Mouse (Mus musculus) lung, embryonic 16.5 days (tissue): ENCODE results near the gene Tmem164. TPM values are rescaled to one million over a fixed set of nuclear protein-coding genes. Genes with fewer than 3 reads are reported as not detected.

Experiments
- ATAC-seq: fragments of 200-750 bp; cut with Nextera tagmentation; 2 replicates; pipeline ENCODE4 v1.8.0; 2017; ENCODE audit warnings: low read depth, mild to moderate bottlenecking, moderate library complexity
- H3K27ac ChIP-seq: fragments of 300-500 bp; sonication (generic); 2 replicates; pipeline ENCODE4 v1.5.1; 2014; ENCODE audit warnings: mild to moderate bottlenecking, control low read depth, low read length
- H3K27me3 ChIP-seq: fragments of 300-500 bp; sonication (generic); 2 replicates; pipeline ENCODE4 v1.6.1; 2014; ENCODE audit warnings: low read depth, low read length, mixed read lengths; ENCODE audit not compliant: control insufficient read depth, insufficient read depth
- H3K36me3 ChIP-seq: fragments of 300-500 bp; sonication (generic); 2 replicates; pipeline ENCODE4 v1.6.1; 2014; ENCODE audit warnings: low read length; ENCODE audit not compliant: control insufficient read depth, insufficient read depth
- H3K4me1 ChIP-seq: fragments of 300-500 bp; sonication (generic); replicated peaks from 2 replicates; pipeline ENCODE4 v1.6.1; 2014; ENCODE audit warnings: low read length, mixed read lengths; ENCODE audit not compliant: control insufficient read depth, insufficient read depth
- H3K4me2 ChIP-seq: fragments of 300-500 bp; sonication (generic); 2 replicates; pipeline ENCODE4 v1.6.1; 2014; ENCODE audit warnings: low read depth, low read length, control low read depth
- H3K4me3 ChIP-seq: fragments of 300-500 bp; sonication (generic); 2 replicates; pipeline ENCODE4 v1.5.1; 2014; ENCODE audit warnings: mild to moderate bottlenecking, low read length, control low read depth
- H3K9ac ChIP-seq: fragments of 300-500 bp; sonication (generic); 2 replicates; pipeline ENCODE4 v1.6.1; 2014; ENCODE audit warnings: low read length, control low read depth
- H3K9me3 ChIP-seq: fragments of 300-500 bp; sonication (generic); 2 replicates; pipeline ENCODE4 v1.6.1; 2016; ENCODE audit warnings: low read length; ENCODE audit not compliant: control insufficient read depth
- WGBS: fragments of 180-500 bp; shearing (Covaris S2); extraction: QIAGEN DNeasy Blood & Tissue Kit; methylation state at CpG from one replicate; pipeline ENCODE4 v1.1.7; 2014; 5-methylcytosine and 5-hydroxymethylcytosine counted together
- polyA plus RNA-seq: library from polyadenylated mRNA; unstranded; fragments of >200 nt; fragmentation: Nextera tagmentation; extraction: Ambion mirVana; gene quantifications from 2 replicates; pipeline ENCODE4 v1.2.1, GENCODE M21; 2015

Tmem164 gene
- polyA plus RNA-seq, 1 experiment from 2014 or later: 49.4 TPM

DNA sequence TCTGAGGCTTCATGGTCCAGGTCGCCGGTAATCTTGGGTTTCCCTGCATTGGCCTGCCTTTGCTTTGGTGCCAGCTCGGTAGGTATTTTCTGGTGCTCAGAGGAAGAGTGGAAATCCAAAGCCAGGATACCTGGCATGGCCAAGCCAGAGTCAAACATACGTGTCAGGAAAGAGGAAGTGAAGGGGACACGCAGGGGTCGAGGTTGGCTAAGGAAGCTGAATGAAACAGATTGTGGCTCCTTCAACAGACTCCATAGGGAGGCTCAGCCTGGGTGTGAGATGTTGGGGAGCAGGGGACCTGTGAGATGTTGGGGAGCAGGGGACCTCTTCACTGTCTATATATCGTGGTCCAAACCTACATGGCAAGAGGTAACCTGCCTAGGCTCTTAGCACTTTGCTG, 155.2 kb downstream of the Tmem164 start:
- H3K9me3 ChIP-seq: no peaks in the 10 kb centered on the region
- H3K27me3 ChIP-seq: no peaks in the 10 kb centered on the region
- WGBS: 88% methylated on average over 7 of the region's 7 CpGs
- no peak overlapping the region for H3K4me3 ChIP-seq
- H3K36me3 ChIP-seq: peaks cover 4% of the 10 kb centered on the region; the same call in 1 of the 2 replicates
- no peaks in the 10 kb centered on the region for H3K4me1 ChIP-seq
- H3K27ac ChIP-seq: no peak overlapping the region
- no peak overlapping the region for H3K9ac ChIP-seq
- no peak overlapping the region for H3K4me2 ChIP-seq
- ATAC-seq: no peak

DNA sequence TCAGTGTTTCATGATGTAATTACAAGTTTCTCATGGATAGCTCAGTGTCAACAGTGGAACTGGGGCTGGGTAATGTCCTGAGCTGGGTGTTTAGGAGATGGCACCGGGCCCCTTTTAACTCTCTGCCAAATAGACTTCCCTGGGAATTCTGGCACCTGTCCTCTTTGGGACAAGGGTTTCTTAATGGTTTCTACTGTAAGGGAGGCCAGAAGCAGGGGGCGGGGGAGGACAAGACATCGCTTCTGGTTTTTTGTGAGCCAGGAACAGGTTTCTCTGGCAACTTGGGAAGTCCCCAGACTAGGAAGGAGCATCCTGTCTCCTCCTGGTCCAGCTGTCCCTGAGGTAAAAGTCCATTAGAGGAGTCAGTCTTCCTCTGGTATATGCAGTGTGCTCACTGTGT, 156.1 kb downstream of the Tmem164 start:
- Histone ChIP-seq H3K9me3 (no peaks in the 10 kb centered on the region), H3K9ac (no peak overlapping the region), H3K4me1 (no peaks in the 10 kb centered on the region), H3K27ac (no peak overlapping the region), H3K4me3 (no peak overlapping the region), H3K27me3 (no peaks in the 10 kb centered on the region), H3K4me2 (no peak overlapping the region), H3K36me3 (peaks cover 4% of the 10 kb centered on the region; the same call in 1 of the 2 replicates)
- 87% methylated on average over 3 of the region's 3 CpGs for WGBS
- ATAC-seq: no peak

DNA sequence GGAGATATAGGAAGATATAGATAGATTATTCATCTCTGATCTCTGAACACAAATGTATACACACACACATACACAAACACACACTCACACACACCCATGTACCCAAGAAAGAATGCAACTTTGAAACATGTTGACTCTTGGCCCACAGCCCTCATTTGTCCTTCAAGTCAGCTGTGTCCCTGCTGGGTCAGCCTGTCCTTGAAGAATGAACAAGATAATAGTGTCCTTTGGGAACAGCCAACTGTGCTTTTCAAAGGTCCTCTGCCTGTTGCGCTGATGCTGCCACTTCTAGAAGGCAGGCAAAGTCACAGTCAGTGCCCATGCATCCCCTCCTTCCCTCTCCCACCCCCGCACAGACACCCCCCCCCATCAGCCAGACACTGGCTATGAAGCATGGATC, 157.6 kb downstream of the Tmem164 start:
- no peak for ATAC-seq
- Histone ChIP-seq H3K9me3 (no peaks in the 10 kb centered on the region), H3K9ac (no peak overlapping the region), H3K27me3 (no peaks in the 10 kb centered on the region), H3K4me3 (no peak overlapping the region), H3K27ac (no peak overlapping the region), H3K4me2 (no peak overlapping the region), H3K36me3 (peaks cover 4% of the 10 kb centered on the region; the same call in 1 of the 2 replicates), H3K4me1 (no peaks in the 10 kb centered on the region)
- 91% methylated on average over 1 of the region's 2 CpGs for WGBS

DNA sequence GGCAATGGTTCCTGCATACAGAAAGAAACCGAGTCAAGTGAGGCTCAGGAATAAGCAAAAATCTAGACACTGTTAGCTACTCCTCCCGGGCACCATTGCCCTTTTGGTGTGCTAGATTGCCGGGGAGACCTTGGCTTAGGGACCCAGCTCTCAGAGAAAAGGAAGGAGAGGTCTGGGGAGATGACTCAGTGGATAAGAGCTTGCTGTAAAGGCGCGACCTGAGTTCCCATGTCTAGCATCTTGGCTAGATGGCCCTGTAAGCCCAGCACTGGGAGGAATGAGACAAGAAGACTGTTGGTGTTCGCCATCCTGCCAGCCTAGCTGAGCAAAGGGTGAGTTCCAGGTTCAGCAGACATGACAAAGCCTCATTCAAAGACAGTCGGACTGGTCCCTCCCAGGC, 158.2 kb downstream of the Tmem164 start:
- no peak overlapping the region for H3K4me3 ChIP-seq
- H3K4me1 ChIP-seq: no peaks in the 10 kb centered on the region
- H3K27me3 ChIP-seq: no peaks in the 10 kb centered on the region
- no peak overlapping the region for H3K27ac ChIP-seq
- H3K9ac ChIP-seq: no peak overlapping the region
- no peaks in the 10 kb centered on the region for H3K9me3 ChIP-seq
- H3K36me3 ChIP-seq: peaks cover 4% of the 10 kb centered on the region; the same call in 1 of the 2 replicates
- no peak for ATAC-seq
- H3K4me2 ChIP-seq: no peak overlapping the region
- 82% methylated on average over 7 of the region's 7 CpGs for WGBS

DNA sequence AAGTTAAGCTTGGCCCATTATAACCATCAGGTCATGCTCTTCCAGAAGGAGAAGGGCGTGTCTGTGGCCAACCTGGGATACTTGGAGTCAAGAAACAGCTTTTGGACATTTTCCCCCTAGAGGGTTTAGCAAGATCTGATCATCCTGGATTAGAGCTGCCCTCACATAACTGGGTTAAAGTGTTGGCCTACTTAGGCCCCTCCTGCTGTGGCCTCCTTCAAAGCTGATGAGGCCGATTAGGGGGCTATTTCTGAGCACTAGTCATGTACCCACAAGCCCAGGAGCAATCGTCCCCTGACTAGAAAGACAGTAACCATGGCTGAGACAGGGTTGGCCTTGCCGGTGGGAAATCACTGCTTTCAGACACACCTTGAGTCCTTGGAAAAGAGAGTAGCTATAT, 160.7 kb downstream of the Tmem164 start:
- Histone ChIP-seq H3K9ac (no peak overlapping the region), H3K36me3 (no peaks in the 10 kb centered on the region), H3K4me2 (no peak overlapping the region), H3K27ac (no peak overlapping the region), H3K27me3 (no peaks in the 10 kb centered on the region), H3K4me1 (no peaks in the 10 kb centered on the region), H3K4me3 (no peak overlapping the region), H3K9me3 (no peaks in the 10 kb centered on the region)
- no peak for ATAC-seq
- 77% methylated on average over 4 of the region's 4 CpGs for WGBS

DNA sequence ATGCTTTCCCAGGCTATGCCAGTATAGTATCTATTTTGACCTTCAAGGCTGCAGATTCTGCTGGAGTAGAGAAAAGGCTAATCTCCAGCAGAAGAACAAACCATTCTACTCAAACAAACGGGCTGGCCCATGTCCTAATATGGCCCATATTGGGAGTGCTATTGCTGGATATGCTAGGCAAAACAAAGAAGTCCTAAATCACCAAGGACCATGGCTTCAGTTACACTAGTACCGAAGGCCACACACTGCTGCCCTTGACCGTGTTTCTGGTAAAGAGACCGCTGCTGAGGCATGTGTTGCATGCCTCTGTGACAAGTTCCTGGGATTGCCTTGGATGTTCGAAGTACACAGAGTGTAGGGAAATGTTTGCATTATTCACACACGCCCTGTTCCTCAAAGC, 165.1 kb downstream of the Tmem164 start:
- H3K27me3 ChIP-seq: no peaks in the 10 kb centered on the region
- H3K4me1 ChIP-seq: no peaks in the 10 kb centered on the region
- ATAC-seq: no peak
- H3K9me3 ChIP-seq: no peaks in the 10 kb centered on the region
- no peak overlapping the region for H3K27ac ChIP-seq
- 78% methylated on average over 6 of the region's 6 CpGs for WGBS
- H3K4me2 ChIP-seq: no peak overlapping the region
- no peak overlapping the region for H3K4me3 ChIP-seq
- no peaks in the 10 kb centered on the region for H3K36me3 ChIP-seq
- H3K9ac ChIP-seq: no peak overlapping the region

DNA sequence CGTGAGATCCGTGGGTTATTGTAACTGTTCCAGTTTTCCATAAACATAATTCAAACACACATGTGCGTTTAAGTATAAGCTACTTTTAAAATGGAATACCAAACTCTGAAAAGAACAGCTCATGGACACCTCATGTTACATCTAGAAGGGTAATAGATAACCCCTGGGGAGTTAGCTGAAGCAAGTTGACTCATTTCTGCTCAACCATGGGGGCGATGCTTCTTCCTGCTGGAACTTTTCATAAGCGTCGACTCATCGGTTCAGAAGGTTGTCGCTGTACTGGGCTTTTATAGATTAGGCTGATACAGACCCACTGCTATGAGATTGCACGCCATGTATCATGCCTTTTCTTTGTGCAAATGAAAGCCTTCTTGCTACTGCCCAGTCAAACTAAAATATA, 166.8 kb downstream of the Tmem164 start:
- H3K4me3 ChIP-seq: no peak overlapping the region
- no peak for ATAC-seq
- H3K9ac ChIP-seq: no peak overlapping the region
- H3K9me3 ChIP-seq: no peaks in the 10 kb centered on the region
- WGBS: 86% methylated on average over 9 of the region's 9 CpGs
- H3K4me1 ChIP-seq: no peaks in the 10 kb centered on the region
- no peak overlapping the region for H3K4me2 ChIP-seq
- H3K27me3 ChIP-seq: no peaks in the 10 kb centered on the region
- H3K27ac ChIP-seq: no peak overlapping the region
- H3K36me3 ChIP-seq: no peaks in the 10 kb centered on the region

DNA sequence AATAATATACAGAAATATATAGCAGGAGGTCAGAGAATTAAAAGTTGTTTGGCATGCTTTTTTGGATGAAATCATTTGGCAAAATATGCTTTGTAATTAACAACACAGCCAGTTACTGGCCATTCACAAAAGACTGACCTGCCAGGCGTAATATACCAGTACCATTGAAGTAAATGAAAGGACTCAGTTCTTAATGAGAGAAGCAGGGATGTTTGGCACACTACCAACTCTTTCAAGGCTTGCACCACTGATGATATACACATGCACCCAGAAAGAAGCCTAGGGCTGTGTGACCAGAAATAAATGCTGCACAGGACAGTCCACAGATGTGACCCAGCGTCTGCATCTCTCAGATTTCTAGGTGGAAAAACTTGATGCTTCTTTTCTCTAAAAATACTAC, 188.6 kb downstream of the Tmem164 start:
- 77% methylated on average over 2 of the region's 2 CpGs for WGBS
- no peak for ATAC-seq

DNA sequence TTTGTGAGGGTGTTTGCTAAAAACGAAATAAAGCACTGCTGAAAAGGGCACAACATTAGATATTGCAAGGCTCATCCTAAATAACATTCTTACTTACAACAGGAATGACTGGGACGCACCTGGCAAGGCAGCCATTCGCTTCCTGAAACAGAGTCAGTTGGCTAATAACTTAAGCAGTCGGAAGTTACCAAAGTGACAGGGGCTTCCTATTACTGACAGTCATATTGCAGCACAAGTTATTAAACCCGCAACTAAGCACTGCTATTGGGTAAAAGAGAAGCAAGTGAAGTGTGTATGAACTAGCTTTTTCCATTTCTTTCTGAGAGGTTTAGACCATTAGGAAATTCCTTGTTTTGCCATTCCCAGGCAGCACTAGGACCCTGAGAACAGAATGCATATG, 201.0 kb downstream of the Tmem164 start:
- WGBS: 76% methylated on average over 5 of the region's 5 CpGs
- Histone ChIP-seq H3K4me3 (no peak overlapping the region), H3K27me3 (no peaks in the 10 kb centered on the region; the same call in 1 of the 2 replicates), H3K9ac (no peak overlapping the region), H3K27ac (no peak overlapping the region), H3K36me3 (no peaks in the 10 kb centered on the region), H3K9me3 (no peaks in the 10 kb centered on the region), H3K4me2 (no peak overlapping the region), H3K4me1 (0 out of 2 replicates have a peak, but pooled peaks cover 3% of the 10 kb centered on the region)
- ATAC-seq: no peak

More for the DNA sequence above, 188.6 kb downstream of the Tmem164 start:
- Histone ChIP-seq H3K9me3 (no peaks in the 10 kb centered on the region), H3K27ac (no peak overlapping the region), H3K27me3 (no peaks in the 10 kb centered on the region), H3K4me2 (no peak overlapping the region), H3K9ac (no peak overlapping the region), H3K4me3 (no peak overlapping the region), H3K4me1 (no peaks in the 10 kb centered on the region), H3K36me3 (no peaks in the 10 kb centered on the region)

DNA sequence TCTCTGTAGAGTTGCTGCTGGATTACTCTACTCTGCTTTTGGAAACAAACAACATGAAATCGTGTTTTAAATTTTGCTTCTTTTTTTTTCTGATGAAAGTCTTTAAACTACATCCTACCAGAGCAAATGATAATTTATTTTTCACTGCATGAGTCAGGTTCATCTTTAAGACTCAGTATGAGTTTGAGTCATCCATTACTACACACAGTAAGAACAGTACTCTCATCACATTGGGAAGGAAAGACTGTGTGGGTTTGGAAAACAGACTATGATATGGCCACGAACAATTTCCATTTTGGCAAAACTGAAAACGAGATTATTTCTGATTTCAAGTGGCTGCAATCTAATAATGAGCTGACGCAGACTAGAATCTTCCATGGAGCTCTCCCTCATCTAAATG, 202.4 kb downstream of the Tmem164 start:
- no peak overlapping the region for H3K9ac ChIP-seq
- H3K4me1 ChIP-seq: 0 out of 2 replicates have a peak, but pooled peaks cover 2% of the 10 kb centered on the region
- no peak overlapping the region for H3K4me3 ChIP-seq
- 85% methylated on average over 4 of the region's 4 CpGs for WGBS
- no peak overlapping the region for H3K27ac ChIP-seq
- no peak for ATAC-seq
- no peaks in the 10 kb centered on the region for H3K9me3 ChIP-seq
- no peaks in the 10 kb centered on the region for H3K36me3 ChIP-seq
- H3K27me3 ChIP-seq: no peaks in the 10 kb centered on the region; the same call in 1 of the 2 replicates
- H3K4me2 ChIP-seq: no peak overlapping the region
